Mouse (Mus musculus): ENCODE measurements around the gene Olfr316. TPM values are rescaled to one million over a fixed set of nuclear protein-coding genes. Genes with fewer than 3 reads are reported as not detected.

Olfr316 gene
- not detected for total RNA-seq (2023)

GRCm38 (mm10) chr11:58752434-58752833 lies at the start of gene Olfr316:
TSS of gene Olfr316 (plus strand) at chr11:58752734.

GRCm38 (mm10) chr11:58723914-58724313 lies 28.6 kb upstream of the Olfr316 start, which contains the start of gene Olfr318:
TSS of gene Olfr318 (minus strand) at chr11:58724014.

GRCm38 (mm10) chr11:58738792-58739262 lies 13.7 kb upstream of the Olfr316 start, which contains the start of gene Olfr317:
TSS of gene Olfr317 (minus strand) at chr11:58739212.

GRCm38 (mm10) chr11:58772888-58773287 lies 20.4 kb downstream of the Olfr316 start, which contains the start of gene Olfr315:
TSS of gene Olfr315 (plus strand) at chr11:58773188.

GRCm38 (mm10) chr11:58782480-58783089 lies 30.1 kb downstream of the Olfr316 start, which contains the start of gene Olfr314:
TSS of gene Olfr314 (plus strand) at chr11:58782952.

GRCm38 (mm10) chr11:58801558-58802228 lies 49.2 kb downstream of the Olfr316 start, which contains the start of gene Fam183b:
TSS of gene Fam183b (minus strand) at chr11:58801960.

Other genes with a start within 250 kb of the Olfr316 start
- gene Olfr330, start 217.9 kb upstream of the Olfr316 start, total RNA-seq (2023), result not detected
- not detected for gene Olfr329-ps, start 206.3 kb upstream of the Olfr316 start, total RNA-seq (2023)
- under 1 TPM in 1 of 2 experiments, not detected in 1; 0.39 TPM for gene Olfr328, start 197.1 kb upstream of the Olfr316 start, total RNA-seq (2023)
- gene Olfr224, start 182.2 kb upstream of the Olfr316 start, total RNA-seq (2023), result not detected
- not detected for gene Olfr325, start 175.0 kb upstream of the Olfr316 start, total RNA-seq (2023)
- not detected for gene Olfr324, start 157.6 kb upstream of the Olfr316 start, total RNA-seq (2023)
- gene 2210407C18Rik, start 136.7 kb upstream of the Olfr316 start, total RNA-seq (2023), result not detected
- not detected for gene Olfr323, start 122.2 kb upstream of the Olfr316 start, total RNA-seq (2023)
- gene Trim58, start 112.3 kb upstream of the Olfr316 start, total RNA-seq (2023), result not detected
- not detected for gene Olfr322, start 94.0 kb upstream of the Olfr316 start, total RNA-seq (2023)
- gene Olfr320, start 71.6 kb upstream of the Olfr316 start, total RNA-seq (2023), result not detected
- not detected for gene Olfr319, start 53.6 kb upstream of the Olfr316 start, total RNA-seq (2023)
- gene Olfr318, start 28.7 kb upstream of the Olfr316 start, total RNA-seq (2023), result not detected
- not detected for gene Olfr317, start 13.5 kb upstream of the Olfr316 start, total RNA-seq (2023)
- not detected for gene Olfr315, start 20.5 kb downstream of the Olfr316 start, total RNA-seq (2023)
- not detected for gene Olfr314, start 30.2 kb downstream of the Olfr316 start, total RNA-seq (2023)
- not detected for gene Fam183b, start 49.2 kb downstream of the Olfr316 start, total RNA-seq (2023)
- not detected for gene Olfr313, start 62.3 kb downstream of the Olfr316 start, total RNA-seq (2023)
- not detected for gene Olfr312, start 76.5 kb downstream of the Olfr316 start, total RNA-seq (2023)
- not detected for gene Olfr311, start 86.5 kb downstream of the Olfr316 start, total RNA-seq (2023)
- 1 to 10 TPM; 2.1 to 3.3 TPM for gene Gm12258, start 94.4 kb downstream of the Olfr316 start, total RNA-seq (2023)
- gene 2810021J22Rik, start 114.5 kb downstream of the Olfr316 start, total RNA-seq (2023), result 1 to 10 TPM; 2.8 to 2.9 TPM
- 1 to 10 TPM; 5.3 to 5.6 TPM for gene Zfp39, start 151.5 kb downstream of the Olfr316 start, total RNA-seq (2023)
- not detected for gene Btnl10, start 165.2 kb downstream of the Olfr316 start, total RNA-seq (2023)
- 10 to 100 TPM; 79.4 to 81.0 TPM for gene Rnf187, start 186.2 kb downstream of the Olfr316 start, total RNA-seq (2023)
- gene Hist3h2ba, start 196.2 kb downstream of the Olfr316 start, total RNA-seq (2023), result 1 to 10 TPM; 3.2 TPM
- 10 to 100 TPM; 29.4 to 31.8 TPM for gene Hist3h2a, start 202.0 kb downstream of the Olfr316 start, total RNA-seq (2023)
- gene Trim17, start 202.0 kb downstream of the Olfr316 start, total RNA-seq (2023), result under 1 TPM; 0.13 to 0.21 TPM
- 10 to 100 TPM; 40.7 to 41.1 TPM for gene Trim11, start 225.4 kb downstream of the Olfr316 start, total RNA-seq (2023)